Mouse (Mus musculus): ENCODE results near the gene Ccdc50. TPM values are rescaled to one million over a fixed set of nuclear protein-coding genes. Genes with fewer than 3 reads are reported as not detected.
A peak's percentile ranks its signal among the peaks of the same experiment; 100 is the strongest.

Gene Ccdc50
- 10 to 100 TPM; 65.1 to 90.3 (median 79.0) TPM for total RNA-seq (2022)

DNA sequence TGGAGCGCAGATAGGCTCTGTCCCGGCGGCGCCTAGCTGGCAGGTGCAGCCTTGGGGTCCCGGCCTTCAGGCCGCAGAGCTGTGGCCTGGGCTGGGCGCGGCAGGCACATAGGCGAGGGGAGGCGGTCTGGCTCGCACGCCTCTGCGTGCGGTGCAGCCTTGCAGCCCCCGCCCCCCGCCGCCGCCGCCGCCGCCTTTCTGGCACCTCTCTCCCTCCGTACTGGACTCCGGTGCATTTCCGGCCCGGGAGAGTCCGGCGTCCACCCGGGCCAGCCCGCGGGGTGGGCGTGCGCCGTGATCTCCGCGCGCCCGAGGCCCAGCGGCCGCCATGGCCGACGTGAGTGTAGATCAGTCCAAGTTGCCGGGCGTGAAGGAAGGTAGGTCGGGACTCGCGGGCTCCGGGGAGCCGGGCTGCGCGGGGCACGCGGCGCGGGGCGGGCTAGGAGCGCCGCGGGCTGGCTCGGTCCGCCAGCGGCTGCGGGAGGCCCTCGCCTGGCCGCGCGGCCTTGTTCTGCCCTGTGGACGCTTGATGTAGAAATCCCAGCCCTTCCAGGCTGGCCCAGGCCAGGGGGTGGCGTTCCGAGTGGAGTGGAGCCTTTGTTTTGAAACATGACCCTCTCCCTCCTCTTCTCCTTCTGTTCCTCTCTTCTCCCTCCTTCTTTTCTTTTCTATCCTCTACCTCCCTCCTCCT is at the start of gene Ccdc50:
TSS of gene Ccdc50 (plus strand) at position 109 of the 691 bp plus-strand sequence.
- peak; percentile 66 for DNase-seq

DNA sequence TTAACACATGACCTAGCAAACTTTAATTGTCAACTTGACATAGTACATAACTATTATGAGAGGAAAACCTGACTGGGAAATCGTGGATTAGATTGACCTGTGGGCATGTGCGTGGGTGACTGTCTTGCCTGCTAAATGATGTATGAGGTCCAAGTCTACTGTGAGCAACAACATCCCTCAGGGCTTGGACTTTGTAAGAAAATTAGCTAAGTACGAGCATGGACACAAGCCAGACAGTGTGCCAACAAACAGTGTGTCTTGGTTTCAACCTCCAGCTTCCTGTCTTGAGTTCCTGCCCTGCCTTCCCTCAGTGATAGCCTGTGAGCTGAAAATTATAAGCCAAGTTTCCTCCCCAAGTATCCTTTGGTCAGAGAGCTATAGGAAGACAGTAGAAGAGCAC is 41.1 kb upstream of the Ccdc50 start:
- DNase-seq, result no peak

DNA sequence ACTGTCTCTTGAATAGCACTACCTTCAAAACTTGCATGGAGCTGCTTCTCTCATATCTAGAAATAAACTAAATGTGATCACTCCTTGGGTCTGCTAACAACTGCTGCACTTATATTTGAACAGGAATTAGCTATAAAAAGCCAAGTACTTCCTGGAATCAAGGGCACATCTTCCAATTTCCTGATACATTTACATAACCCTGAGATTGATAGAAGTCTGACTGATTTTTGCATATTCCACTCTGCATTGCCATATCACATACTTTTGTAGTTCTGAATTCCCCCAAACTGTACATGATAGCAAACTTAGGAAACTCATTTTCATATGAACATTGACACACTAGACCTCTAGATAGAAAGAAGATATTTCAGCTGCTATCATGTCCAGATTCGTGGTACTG is 40.3 kb upstream of the Ccdc50 start:
- no peak for DNase-seq

DNA sequence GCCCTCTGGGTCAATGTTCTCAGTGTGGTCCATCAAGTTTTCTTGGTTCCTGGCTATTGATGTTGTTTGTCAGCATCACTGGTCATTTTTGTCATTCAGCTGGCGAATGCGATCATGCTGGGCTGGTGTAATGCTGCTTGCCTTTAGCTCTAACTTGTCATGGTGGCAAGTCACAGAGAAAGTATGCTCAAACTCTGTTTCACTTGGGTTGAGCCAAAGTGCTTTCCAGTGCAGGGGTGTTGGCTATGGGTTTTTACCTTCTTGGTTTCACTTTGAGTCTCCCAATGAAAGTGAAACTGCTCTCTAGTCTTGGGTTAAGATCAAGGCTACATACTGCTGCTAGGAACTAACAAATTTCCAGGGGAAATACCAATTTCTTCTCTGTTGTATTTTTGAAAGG is 39.4 kb upstream of the Ccdc50 start:
- no peak for DNase-seq

DNA sequence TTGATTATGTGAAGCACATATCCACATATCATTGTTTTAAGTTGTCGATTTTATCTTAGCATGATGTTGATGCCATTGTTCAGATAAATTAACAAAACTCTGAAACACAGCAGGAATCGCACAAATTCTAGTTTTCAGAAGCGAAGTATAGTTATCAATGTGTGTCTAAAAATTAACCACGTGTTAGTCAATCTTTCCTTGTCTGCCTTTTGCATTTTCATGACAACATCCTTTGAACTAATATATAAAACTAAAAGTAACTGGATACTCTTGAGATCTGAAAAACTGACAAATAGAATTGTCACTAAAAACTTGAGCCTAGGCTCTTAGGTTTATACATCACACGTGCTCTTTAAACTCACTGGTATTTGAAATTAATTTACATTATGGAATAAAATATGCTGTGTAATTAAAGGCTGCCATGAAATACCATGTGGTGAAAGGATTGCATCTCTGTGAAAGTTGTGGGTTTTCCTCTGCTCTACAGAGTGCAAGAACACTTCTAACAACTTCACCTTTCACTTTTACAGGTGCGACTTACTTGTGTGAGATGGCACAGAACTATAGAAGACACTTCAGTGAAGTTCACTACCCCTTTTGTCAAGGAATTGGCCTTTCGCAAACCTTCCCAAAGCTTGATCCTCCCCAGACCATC is 38.7 kb upstream of the Ccdc50 start:
- no peak for DNase-seq

DNA sequence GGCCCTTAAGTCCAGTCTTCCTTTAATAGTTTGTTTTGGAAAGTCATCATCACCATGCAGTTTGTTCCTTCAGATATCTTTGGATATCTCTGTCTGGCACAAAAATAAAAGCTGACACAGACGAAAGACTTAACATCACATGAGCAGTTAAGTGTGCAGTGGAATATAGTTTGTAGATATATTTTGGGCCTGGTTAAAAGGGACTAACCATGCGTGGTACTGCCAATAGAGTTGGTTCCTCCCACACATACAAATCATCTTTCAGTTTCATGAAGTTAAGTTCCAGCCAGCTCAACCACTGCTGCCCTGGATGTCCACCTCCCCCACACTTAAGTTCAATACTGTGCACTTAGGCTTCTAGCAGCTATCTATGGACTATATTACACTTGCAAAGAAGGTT is 34.2 kb upstream of the Ccdc50 start:
- no peak for DNase-seq

DNA sequence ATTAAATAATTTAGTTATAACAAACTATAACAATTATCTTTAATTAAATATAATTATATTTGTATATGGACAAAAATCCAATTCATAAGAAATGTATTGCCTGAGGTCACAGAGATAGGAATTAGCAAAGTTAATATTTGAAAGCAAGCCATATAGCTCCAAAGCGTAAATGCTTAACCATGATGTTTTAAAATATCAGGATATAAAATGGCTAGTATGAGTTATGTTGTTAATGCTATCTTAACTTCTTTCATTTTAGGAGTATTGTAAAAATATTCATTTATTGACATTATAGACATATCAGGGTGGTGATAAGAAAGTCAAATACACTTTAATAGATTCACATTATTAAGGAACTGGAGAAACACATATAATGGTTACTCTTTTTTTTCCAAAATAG is 28.6 kb upstream of the Ccdc50 start:
- no peak for DNase-seq

DNA sequence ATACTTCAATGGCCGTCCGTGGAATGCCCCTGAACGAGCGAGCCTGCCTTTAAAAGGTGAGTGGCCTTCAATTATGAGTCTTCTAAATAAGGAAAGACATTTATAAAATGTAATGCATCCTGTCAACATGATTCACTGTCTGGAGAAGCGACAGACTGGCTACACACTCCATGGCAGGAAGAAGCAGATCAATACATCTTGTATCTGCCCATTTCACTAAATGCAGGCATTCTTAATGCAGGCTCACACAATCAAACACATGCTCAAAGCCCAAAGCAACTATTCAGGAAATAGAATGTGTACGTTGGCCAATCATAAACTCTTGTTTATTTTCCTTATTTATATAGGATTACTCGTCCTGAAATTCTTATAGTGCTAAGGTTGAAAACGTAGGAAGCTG is 18.5 kb upstream of the Ccdc50 start, which contains the start of gene Uts2b:
TSS of gene Uts2b (minus strand) at position 49 of the 400 bp plus-strand sequence.
- DNase-seq, result no peak

DNA sequence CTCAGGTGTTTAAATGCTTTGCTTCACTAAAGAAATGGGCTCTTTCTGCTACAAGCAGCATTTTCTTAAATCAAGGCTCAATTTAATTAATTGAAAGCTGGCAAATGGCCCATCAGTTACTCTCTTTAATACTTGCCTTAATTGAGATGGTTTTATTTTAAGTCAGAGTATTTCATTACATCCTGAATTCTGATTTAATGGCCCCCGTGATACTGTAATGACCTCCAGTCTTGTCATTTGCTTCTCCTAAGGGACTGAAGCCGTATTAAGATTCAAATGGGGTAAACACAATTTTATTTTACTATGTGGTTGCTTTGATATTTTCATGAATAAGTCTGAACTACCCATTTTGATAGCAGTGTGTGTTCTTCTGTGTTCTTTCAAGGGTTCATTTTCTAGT is 18.0 kb upstream of the Ccdc50 start:
- DNase-seq, result no peak

DNA sequence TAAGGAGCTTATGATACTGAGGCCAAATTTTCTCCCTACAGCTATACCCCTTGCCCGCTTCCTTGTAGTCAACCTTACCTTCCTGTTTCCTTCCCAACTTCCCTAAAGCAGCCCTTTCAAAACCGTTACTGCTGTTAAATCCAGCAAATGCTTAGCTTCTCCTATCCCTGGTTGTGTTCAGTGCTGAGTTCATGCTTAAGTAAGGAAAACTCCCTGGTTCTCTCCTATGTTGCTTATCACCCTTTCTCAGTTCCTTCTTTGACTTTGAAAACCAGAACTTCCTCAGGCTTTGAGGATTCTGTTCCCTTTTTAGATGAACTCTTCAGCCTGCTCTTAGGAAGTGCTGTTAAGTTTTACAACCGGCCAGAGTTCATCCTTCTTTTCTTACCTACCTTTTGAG is 14.5 kb upstream of the Ccdc50 start:
- no peak for DNase-seq

DNA sequence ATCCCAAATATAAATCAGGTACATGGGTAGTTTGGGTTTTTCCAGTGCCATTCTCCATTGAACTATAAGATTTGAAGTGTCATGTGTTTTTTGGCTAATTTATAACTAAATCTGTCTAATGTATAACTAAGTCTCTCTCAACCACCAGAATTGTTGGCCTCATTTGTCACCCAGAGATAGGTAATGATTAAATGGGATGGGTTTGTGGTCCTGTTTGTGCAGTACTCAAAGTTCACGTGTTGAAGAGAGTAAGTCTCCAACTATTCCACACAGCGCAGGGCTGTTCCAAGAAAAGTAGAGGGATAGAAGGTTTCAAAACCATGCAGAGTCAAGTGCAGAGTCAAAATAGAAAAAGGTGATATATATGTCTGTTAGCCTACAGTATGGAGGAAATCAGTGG is 13.4 kb upstream of the Ccdc50 start:
- no peak for DNase-seq

DNA sequence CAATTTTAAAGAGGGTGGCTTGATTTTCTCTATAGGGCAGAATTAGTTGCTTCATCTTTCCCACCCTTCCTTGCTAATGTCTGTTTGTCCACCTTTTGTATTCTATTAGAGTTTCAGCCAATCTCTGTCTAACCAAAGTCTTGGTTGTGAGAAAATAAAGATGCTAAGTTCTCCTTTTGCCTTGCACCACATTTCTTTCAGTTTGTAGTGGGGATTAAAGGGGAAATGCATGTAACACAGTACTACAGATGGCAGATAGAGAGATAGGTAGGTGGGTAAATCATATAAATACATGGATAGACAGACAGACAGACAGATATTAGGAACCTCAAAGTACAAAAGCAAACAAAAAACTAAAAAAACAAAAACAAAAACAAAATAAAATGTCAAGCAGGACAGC is 12.1 kb upstream of the Ccdc50 start:
- DNase-seq, result no peak

DNA sequence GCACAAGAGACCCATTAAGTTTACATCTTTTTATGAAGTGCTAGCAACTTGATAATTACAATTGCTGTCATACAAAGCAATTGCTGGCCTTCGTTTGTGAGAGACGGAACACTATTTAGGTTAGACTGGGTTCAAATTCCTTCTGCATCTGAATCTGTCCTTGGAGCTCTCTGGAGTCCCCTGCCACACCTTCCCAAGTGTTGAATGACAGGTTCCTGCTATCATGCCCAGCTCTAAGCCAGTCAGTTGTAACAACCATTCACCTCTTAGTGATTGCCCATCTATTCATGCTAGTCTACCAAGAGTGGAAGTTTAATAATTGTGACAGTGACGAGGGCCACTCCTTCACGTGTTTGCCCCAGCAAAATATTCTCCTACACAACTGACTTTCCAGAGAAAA is 6.5 kb upstream of the Ccdc50 start:
- DNase-seq, result no peak

DNA sequence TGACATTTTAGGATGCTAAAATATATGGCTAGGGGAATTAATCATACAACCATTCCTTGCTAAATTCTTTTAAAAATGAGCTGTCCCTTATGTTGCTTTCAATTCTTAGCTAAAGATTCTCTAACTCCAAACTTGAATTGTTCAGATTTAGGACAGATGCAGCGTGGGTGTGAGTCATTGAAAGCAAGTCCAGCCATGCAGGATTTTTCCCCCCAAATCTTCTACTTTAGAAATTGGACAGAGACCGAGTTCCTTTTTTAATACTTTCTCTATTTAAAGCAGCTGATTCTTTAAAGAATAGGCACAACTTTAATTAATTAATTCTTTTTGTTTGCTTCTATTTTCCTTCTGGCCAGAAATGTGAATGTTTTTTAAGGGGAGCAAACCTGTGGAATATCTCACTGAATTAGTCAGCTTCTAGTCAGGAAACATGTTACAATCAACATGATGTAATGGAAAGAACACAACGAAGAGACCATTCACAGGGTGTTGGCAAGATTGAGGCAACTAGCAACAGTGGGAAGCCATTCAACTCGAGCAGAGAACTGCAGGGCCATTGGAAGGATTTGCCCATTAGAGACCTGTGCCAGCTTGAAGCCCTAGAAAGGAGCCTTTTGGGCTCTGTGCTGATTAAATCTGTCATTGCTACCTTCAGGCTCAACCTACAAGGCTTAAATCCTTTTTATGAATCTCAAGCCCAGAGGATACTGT is 3.6 kb upstream of the Ccdc50 start:
- no peak for DNase-seq

DNA sequence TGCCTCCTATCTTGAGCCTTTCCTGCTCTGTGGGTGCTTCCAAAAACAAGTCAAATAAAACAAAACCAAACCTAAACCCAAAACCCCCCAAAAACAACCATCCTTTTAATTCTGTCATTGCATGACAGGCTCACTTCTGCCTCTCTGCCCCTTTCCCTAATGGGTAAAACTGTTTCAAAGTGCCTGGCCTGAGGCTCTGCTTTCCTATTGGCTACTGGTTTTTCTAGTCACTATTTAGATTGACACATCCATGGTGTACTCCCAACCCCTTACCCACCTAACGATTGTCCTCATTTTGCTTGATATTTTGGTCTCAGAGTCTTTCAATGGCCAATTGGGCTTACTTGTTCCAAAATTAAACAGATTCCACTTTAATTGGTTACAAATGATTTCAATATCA is 3.0 kb upstream of the Ccdc50 start:
- no peak for DNase-seq

DNA sequence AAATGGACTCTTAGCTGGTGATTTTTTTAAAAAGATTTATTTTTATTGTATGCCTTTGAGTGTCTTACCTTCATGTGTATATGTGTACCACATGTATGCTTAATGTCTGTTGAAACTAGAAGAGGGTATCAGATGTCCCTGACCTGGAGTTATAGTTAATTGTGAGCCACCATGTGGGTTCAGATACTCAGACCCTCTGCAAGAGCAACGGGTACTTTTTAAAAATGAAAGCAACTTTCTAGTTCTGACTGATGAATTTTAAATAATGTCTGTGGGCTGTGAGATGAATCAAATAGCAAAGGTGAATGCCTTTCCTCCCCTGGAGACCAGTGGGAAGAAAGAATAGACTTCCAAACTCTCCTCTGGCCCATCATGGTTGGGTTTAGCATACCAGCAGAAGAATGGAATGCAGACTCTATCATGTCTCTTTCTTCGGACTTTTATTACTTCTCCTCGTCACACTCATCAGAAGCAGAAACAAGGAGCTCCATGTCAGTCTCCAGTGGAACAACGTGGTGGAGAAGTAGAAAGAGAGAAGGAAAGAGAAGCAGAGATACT is 1.7 kb upstream of the Ccdc50 start:
- no peak for DNase-seq

DNA sequence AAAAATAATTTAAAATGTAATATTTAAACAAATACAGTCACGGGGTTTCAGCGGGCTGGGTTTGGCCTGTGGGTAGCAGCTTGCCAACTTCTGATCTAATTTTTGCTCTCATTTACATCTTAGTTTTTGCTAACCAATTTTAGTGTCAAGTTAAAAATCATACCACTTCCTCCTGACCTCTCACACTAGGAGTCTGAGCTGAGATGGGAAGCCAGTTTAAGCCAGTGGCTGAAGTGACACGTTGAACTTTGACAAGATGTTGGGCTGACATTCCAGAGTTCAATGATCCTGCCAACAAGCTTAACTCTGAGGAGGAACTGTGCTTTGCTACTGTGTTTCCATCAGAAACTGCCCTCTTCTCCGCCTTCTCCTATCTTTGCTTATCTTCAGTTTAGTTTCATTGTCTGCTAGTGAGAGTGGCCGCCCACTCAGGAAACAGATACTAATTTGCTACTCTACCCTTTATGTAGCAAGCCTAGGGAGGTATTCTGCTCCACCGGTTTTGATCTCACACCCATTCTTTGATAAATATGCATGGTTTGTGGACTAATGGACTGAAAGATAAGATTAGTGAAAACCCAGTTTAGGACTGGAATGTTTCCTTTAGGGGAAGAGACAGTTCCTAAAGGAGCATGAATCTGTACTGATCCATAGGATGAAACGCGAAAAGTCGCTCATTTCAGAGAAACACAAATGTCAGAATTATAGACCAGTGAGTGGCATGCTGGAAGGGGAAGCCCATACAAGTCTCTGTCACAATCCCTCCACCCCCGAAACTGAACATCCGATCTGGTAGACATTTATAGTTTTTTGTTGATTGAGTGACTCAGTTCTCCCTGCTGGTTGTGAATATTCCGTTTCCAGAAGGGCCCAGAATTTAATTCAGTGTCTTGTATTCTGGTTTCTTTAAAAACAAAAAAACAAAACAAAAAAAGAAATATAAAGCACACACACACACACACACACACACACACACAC is 746 bp upstream of the Ccdc50 start:
- DNase-seq, result no peak

DNA sequence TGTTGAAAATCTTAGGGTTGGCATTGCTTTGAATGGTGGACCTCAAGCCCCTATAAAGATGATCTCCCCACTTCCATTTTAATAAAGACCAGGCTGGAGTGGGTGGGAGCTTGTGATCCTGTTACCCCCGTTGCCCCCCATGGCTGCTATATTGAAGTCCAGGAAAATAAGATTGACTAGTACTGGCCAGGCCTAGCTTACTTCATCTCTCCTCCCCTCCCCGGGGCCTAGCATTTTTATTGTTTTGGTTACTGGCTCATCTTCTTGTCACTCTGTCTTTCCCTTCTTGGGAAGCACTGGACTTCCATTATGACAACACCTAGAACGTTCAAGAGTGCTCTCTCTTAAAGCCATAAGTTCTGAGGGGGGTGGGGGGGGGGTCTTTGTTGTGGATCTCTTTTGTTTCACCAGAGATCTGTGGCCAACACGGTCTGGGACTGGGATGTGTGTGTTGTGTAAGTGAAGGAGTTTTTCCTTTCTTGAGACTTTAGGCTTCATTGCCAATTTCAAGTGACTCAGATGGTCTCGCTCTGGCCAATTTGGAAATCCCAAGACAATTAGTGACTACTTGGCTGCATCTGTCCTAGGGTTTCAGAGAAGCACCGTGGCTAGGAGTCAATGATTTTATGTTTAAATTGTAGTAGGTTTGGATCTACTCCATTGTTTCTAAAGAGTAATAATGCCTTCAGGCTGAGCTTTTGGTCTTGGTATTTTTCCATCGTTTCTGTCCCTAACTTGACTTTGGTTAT is 1.0 kb downstream of the Ccdc50 start:
- no peak for DNase-seq

DNA sequence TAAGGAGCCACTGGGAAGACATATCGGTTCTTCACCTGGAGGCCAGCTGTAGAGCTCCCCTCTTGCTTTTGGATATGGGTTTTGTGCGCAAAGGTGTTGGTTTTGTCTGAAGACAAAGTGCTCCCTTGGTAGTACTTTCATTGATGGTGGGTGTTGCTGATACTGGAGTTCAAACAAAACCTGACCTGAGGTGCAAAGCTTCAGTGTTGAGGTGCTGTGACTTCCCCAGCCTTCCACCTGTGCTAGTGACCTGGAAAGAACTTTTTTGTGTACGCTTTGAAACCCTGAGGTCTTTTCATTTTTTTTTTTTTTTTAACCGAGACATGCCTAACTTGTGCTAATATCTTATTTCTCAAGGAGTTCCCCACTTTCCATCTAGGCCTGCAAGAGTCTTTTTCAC is 1.6 kb downstream of the Ccdc50 start:
- DNase-seq, result no peak

DNA sequence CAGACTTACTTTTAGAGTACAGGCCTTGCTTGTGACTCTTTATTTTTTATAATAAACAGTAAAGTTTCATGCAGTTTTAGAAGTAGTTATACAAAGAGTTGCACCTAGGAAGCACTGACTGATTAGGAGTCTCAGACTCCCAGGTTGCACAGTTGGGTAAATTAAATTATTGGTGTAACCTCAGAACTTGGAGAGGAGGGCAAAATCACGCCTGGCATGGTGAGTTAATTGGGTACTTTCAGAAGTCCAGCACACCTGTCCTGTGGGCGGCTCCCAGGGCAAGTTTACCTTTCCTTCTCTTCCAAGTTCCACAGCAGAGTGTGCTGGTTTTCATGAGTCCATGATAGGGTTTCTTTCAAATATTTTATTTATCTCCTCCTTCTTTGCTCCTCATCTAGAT is 3.2 kb downstream of the Ccdc50 start:
- no peak for DNase-seq

DNA sequence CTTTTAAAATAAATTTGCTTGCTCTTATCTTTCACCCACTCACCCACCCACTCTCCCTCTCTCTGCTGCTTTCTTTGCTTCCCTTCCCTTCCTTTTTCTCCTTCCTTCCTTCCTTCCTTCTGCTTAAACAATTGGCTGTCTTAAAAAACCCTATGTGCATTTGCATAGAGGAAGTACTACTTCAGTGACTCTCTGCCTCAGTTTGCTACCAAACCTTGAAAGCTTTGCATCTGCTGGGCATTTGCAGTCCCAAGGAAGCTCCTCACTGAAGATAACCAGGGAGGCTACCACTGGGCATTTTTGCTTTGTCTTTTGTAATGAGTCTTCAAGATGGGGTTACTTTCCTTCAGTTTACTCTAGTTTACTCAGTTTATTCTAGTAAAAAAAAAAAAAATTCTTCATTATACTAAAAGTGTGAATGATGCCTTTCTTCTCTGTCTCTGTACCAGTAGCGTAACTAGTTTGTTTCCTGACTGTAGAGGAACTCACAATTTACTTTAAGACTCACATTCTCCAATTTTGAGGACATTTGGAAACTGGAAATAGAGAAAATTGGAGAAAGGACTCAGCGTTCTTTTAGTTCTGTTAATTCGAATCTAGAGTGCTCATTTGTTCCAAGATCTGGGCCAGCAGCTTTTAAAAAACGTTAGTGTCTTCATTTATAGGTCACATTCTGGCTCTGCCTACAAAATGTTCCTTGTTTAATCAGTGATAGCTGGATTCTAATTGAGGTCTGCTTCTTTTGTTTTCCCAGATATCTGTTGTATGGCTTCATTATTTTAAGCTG is 6.8 kb downstream of the Ccdc50 start:
- no peak for DNase-seq

Measured in adrenal gland, adult 8-10 months (tissue).